Mouse (Mus musculus): Measurements from ENCODE around the gene Dynlrb1. TPM values are rescaled to one million over a fixed set of nuclear protein-coding genes. Genes with fewer than 3 reads are reported as not detected.

The Dynlrb1 gene
- total and polyA plus RNA-seq, 2 experiments from 2014 or later = 310 to 790 TPM

DNA sequence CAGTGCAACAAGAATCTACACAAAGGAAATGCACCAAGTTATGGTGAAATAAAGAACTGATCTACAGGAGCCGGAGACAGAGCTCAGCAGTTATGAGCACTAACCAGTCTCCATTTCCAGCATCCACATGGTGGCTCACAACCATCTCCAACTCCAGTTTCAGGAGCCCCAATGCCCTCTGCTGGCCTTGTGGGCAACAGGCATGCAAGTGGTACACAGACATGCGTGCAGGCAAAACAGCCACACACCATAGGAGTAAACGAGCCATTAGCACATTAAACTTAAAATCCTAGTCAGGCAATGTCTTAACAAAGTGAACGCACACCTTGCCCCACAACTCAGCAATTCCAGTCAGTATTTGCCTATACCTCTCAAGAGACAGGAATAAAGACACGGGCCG, 35.6 kb downstream of the Dynlrb1 start:
- Histone ChIP-seq H3K4me3 (ENCODE audit: low read depth, low read length) (no peak overlapping the region), H3K4me1 (ENCODE audit: insufficient read depth) (no peaks in the 10 kb centered on the region), H3K27ac (ENCODE audit: low read depth, low read length) (no peak overlapping the region), H3K27me3 (ENCODE audit: insufficient read depth, low read length) (no peaks in the 10 kb centered on the region), H3K9ac (no peak overlapping the region), H3K9me3 (ENCODE audit: low read length) (no peaks in the 10 kb centered on the region), H3K36me3 (ENCODE audit: insufficient read depth) (no peaks in the 10 kb centered on the region), H3K4me2 (ENCODE audit: low read depth) (no peak overlapping the region)
- DNase-seq (no peak), ATAC-seq (no peak)
- WGBS = 84% methylated on average over 6 of the region's 6 CpGs
- TF ChIP-seq CTCF (IDR thresholded peaks at IDR 0.05; ENCODE audit: low read depth) = peak; percentile 48

- no peak overlapping the region for H3K9ac ChIP-seq
- H3K9me3 ChIP-seq (ENCODE audit: low read length) = no peaks in the 10 kb centered on the region
- no peak for TF ChIP-seq CTCF (IDR thresholded peaks at IDR 0.05; ENCODE audit: low read depth)
- WGBS = 81% methylated on average over 10 of the region's 10 CpGs
- peaks cover under 1% of the 10 kb centered on the region; the same call in 1 of the 2 replicates for H3K36me3 ChIP-seq (ENCODE audit: insufficient read depth)
- no peaks in the 10 kb centered on the region for H3K27me3 ChIP-seq (ENCODE audit: insufficient read depth, low read length)
- DNase-seq (no peak), ATAC-seq (no peak)
- H3K4me2 ChIP-seq (ENCODE audit: low read depth) = no peak overlapping the region
- H3K27ac ChIP-seq (ENCODE audit: low read depth, low read length) = no peak overlapping the region
- H3K4me1 ChIP-seq (ENCODE audit: insufficient read depth) = no peaks in the 10 kb centered on the region
- no peak overlapping the region for H3K4me3 ChIP-seq (ENCODE audit: low read depth, low read length)
Measured at GRCm38 (mm10) chr2:155272396-155273170, 36.2 kb downstream of the Dynlrb1 start.

GRCm38 (mm10) chr2:155273603-155274002, 37.3 kb downstream of the Dynlrb1 start:
- peaks cover 11% of the 10 kb centered on the region; the same call in 1 of the 2 replicates for H3K36me3 ChIP-seq (ENCODE audit: insufficient read depth)
- no peaks in the 10 kb centered on the region for H3K27me3 ChIP-seq (ENCODE audit: insufficient read depth, low read length)
- no peak overlapping the region for H3K27ac ChIP-seq (ENCODE audit: low read depth, low read length)
- no peak overlapping the region for H3K9ac ChIP-seq
- ATAC-seq = no peak
- no peak for TF ChIP-seq CTCF (IDR thresholded peaks at IDR 0.05; ENCODE audit: low read depth)
- H3K4me2 ChIP-seq (ENCODE audit: low read depth) = no peak overlapping the region
- no peak for DNase-seq
- H3K9me3 ChIP-seq (ENCODE audit: low read length) = no peaks in the 10 kb centered on the region
- no peak overlapping the region for H3K4me3 ChIP-seq (ENCODE audit: low read depth, low read length)
- 90% methylated on average over 8 of the region's 8 CpGs for WGBS
- no peaks in the 10 kb centered on the region for H3K4me1 ChIP-seq (ENCODE audit: insufficient read depth)

- peak within 1 kb of the TSS; percentile 95 for H3K4me3 ChIP-seq (ENCODE audit: low read depth, low read length)
- WGBS = under 1% methylated on average over 47 of the region's 47 CpGs
- ATAC-seq (peak; percentile 98), DNase-seq (peak; percentile 99)
- peak within 1 kb of the TSS; percentile 84 for H3K4me2 ChIP-seq (ENCODE audit: low read depth)
- no peaks in the 10 kb centered on the region for H3K9me3 ChIP-seq (ENCODE audit: low read length)
- H3K27me3 ChIP-seq (ENCODE audit: insufficient read depth, low read length) = no peaks in the 10 kb centered on the region
- no peak for TF ChIP-seq CTCF (IDR thresholded peaks at IDR 0.05; ENCODE audit: low read depth)
- H3K27ac ChIP-seq (ENCODE audit: low read depth, low read length) = peak within 1 kb of the TSS; percentile 90
- no peaks in the 10 kb centered on the region for H3K4me1 ChIP-seq (ENCODE audit: insufficient read depth)
- H3K36me3 ChIP-seq (ENCODE audit: insufficient read depth) = peaks cover 28% of the 10 kb centered on the region; the same call in 1 of the 2 replicates
- peak within 1 kb of the TSS; percentile 95 for H3K9ac ChIP-seq
Measured at GRCm38 (mm10) chr2:155276195-155276594, 39.9 kb downstream of the Dynlrb1 start, which contains the start of gene Map1lc3a. TSS of gene Map1lc3a (plus strand) at chr2:155276297.

GRCm38 (mm10) chr2:155276621-155277175, 40.4 kb downstream of the Dynlrb1 start:
- no peaks in the 10 kb centered on the region for H3K27me3 ChIP-seq (ENCODE audit: insufficient read depth, low read length)
- H3K27ac ChIP-seq (ENCODE audit: low read depth, low read length) = peak overlapping the region; percentile 90
- TF ChIP-seq CTCF (IDR thresholded peaks at IDR 0.05; ENCODE audit: low read depth) = no peak
- peak overlapping the region; percentile 84 for H3K4me2 ChIP-seq (ENCODE audit: low read depth)
- H3K36me3 ChIP-seq (ENCODE audit: insufficient read depth) = peaks cover 31% of the 10 kb centered on the region; the same call in 1 of the 2 replicates
- peak overlapping the region; percentile 95 for H3K4me3 ChIP-seq (ENCODE audit: low read depth, low read length)
- H3K4me1 ChIP-seq (ENCODE audit: insufficient read depth) = no peaks in the 10 kb centered on the region
- peak overlapping the region; percentile 95 for H3K9ac ChIP-seq
- DNase-seq (peak; percentile 67), ATAC-seq (peak; percentile 74)
- WGBS = under 1% methylated on average over 46 of the region's 49 CpGs
- no peaks in the 10 kb centered on the region for H3K9me3 ChIP-seq (ENCODE audit: low read length)

DNA sequence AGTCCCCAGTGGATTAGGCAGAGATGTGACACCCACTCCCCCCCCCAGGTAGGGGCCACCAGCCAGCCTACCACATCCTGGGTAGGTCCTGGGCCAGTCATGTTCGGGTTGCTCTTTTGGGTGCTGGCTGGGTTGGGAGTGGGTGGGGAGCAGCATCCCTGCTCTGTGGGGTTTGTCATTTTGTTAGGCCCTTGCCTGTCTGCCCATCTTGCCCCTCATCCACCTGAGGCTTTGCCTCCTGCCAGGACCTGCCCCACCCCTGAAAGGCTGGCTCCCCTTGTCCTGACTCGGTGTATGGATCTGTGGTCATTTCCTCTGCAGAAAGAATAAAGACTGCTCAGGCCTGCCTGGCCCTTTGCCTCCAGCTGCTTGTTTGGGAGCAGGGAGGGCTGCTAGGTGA, 41.4 kb downstream of the Dynlrb1 start:
- peak overlapping the region; percentile 95; the same call in 1 of the 2 replicates for H3K9ac ChIP-seq
- H3K4me2 ChIP-seq (ENCODE audit: low read depth) = peak overlapping the region; percentile 84
- no peak for ATAC-seq
- H3K9me3 ChIP-seq (ENCODE audit: low read length) = no peaks in the 10 kb centered on the region
- no peaks in the 10 kb centered on the region for H3K4me1 ChIP-seq (ENCODE audit: insufficient read depth)
- DNase-seq = no peak
- TF ChIP-seq CTCF (IDR thresholded peaks at IDR 0.05; ENCODE audit: low read depth) = no peak
- H3K27me3 ChIP-seq (ENCODE audit: insufficient read depth, low read length) = no peaks in the 10 kb centered on the region
- peaks cover 33% of the 10 kb centered on the region; the same call in 1 of the 2 replicates for H3K36me3 ChIP-seq (ENCODE audit: insufficient read depth)
- no peak overlapping the region for H3K27ac ChIP-seq (ENCODE audit: low read depth, low read length)
- 87% methylated on average over 2 of the region's 2 CpGs for WGBS
- H3K4me3 ChIP-seq (ENCODE audit: low read depth, low read length) = peak overlapping the region; percentile 95

DNA sequence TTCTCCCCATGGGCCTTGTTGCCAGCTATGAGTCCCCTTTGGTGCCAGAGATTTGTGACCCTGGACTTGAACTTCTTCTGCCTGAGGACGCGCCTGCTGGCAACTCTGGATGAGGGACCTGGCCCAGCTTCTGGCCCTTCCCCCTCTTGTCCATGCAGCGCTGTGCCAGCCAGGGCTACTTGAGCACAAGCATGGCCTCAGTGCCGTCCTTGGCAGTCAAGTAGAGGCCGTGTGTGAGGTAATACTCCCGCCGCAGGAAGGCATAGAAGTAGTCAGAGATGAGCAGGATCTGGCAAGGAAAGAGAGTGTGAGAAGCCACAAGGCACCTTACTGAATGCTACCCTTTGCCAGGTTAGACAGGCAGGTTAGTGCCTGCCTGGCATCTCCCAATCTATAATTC, 42.0 kb downstream of the Dynlrb1 start:
- ATAC-seq (no peak), DNase-seq (no peak)
- Histone ChIP-seq H3K4me3 (ENCODE audit: low read depth, low read length) (no peak overlapping the region), H3K27me3 (ENCODE audit: insufficient read depth, low read length) (no peaks in the 10 kb centered on the region), H3K36me3 (ENCODE audit: insufficient read depth) (peaks cover 33% of the 10 kb centered on the region; the same call in 1 of the 2 replicates), H3K4me2 (ENCODE audit: low read depth) (no peak overlapping the region), H3K9me3 (ENCODE audit: low read length) (no peaks in the 10 kb centered on the region), H3K27ac (ENCODE audit: low read depth, low read length) (no peak overlapping the region), H3K9ac (no peak overlapping the region), H3K4me1 (ENCODE audit: insufficient read depth) (no peaks in the 10 kb centered on the region)
- WGBS = 84% methylated on average over 7 of the region's 7 CpGs
- no peak for TF ChIP-seq CTCF (IDR thresholded peaks at IDR 0.05; ENCODE audit: low read depth)
